Mouse (Mus musculus): ENCODE measurements around the gene Mlst8.
A peak's percentile ranks its signal among the peaks of the same experiment; 100 is the strongest.
"Not testable (repeated sequence)": the region's sequence is repeated elsewhere in the genome, so short reads cannot be mapped to it uniquely, and the experiment has no call there.

The Mlst8 gene

DNA sequence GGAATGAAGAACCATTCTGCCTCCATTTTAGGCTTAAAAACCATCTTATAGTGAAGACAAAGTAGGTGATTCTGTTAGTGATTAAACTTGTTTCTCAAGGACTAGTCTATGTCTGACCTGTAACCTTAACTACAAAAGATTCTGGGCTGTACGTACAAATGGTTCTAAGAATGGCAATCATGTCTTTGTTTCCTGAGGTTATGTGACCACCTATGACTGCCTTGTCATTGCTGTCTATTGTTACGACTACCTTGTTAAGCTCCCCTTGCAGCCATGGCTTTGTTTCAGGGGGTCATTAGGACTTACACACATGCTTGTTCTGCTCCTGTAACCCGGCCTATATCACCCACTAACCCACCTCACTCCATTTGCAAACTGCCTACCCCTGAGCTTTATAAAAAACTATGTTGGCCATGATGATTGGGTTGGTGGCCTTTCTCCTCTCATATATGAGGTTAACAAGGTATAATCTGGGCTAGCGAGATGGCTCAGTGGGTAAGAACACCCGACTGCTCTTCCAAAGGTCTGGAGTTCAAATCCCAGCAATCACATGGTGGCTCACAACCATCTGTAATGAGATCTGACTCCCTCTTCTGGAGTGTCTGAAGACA, 10.1 kb downstream of the Mlst8 start:
- DNase-seq (ENCODE audit: low spot score) = no peak

- DNase-seq (ENCODE audit: low spot score) = no peak
Observed at GRCm38 (mm10) chr17:24463374-24464133, 15.3 kb downstream of the Mlst8 start.

DNA sequence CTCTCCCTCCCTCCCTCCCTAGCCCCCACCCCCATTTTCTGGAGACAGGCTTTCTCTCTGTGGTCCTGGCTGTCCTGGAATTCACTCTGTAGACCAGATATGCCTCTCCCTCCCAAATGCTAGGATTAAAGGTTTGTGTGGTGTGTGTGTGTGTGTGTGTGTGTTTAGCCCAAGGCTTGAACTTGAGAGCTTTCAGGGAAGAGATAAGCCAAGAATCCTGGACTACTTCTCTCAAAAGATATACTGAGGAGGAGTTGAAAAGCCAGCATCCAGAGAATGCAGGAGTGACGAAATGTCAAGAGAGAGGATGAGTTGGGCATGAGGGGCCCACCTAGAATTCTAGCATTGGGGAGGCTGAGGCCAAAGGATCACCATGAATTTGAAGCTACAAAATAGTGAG, 15.9 kb downstream of the Mlst8 start:
- DNase-seq (ENCODE audit: low spot score) = no peak

- DNase-seq (ENCODE audit: low spot score) = no peak
Observed at GRCm38 (mm10) chr17:24461580-24461979, 17.3 kb downstream of the Mlst8 start.

DNA sequence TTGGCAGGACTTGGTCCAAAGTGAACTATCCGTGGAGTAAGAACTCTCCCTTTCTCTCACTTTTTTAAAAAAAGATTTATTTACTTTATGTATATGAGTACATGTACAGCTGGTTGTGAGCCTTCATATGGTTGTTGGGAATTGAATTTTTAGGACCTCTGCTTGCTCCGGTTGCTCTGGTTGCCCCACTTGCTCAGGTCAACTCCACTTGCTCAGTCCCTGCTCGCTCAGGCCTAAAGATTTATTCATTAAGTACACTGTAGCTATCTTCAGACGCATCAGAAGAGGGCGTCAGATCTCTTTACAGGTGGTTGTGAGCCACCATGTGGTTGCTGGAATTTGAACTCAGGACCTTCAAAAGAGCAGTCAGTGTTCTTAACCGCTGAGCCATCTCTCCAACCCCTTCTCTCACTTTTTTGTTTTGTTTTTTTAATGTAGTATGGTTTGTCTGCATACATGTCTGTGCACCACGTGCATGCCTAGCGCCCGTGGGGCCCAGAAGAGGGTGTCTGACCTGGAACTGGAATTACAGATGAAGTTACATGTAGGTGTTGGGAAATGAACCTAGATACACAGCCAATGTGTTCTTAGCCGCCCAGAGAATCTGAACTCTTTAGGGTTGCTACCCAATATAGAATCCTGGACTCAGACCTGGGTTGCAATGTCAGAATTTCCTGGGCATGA, 23.2 kb downstream of the Mlst8 start:
- not testable (repeated sequence) for DNase-seq (ENCODE audit: low spot score)

GRCm38 (mm10) chr17:24454756-24455522, 23.9 kb downstream of the Mlst8 start:
- peak; percentile 99 for DNase-seq (ENCODE audit: low spot score)

DNA sequence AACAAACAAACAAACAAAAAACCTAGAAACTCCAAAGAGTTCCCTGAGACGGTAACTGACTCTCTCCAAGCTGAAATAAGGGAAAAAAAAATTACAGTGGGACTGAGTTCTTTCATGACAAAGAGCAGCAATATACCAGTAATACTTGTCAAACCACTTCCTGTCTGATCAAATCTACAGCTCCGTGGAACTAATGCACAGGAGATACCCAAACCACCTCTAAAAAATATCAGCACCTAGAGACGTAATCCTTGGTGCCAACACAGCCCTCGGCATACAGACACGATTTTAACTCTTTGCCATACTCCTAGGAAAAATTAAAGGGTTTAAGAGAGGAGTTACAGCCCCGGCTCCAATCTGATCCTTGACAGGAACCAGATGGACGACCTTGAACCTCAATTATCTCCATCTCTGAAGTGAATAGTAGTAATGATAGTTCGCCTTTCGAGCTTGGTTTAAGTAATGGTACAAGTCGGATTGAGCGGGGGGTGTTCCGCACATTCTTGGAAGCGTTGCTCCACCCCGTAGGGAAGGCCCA, 24.6 kb downstream of the Mlst8 start:
- no peak for DNase-seq (ENCODE audit: low spot score)

GRCm38 (mm10) chr17:24453372-24453771, 25.5 kb downstream of the Mlst8 start:
- no peak for DNase-seq (ENCODE audit: low spot score)

GRCm38 (mm10) chr17:24451220-24451619, 27.7 kb downstream of the Mlst8 start:
- DNase-seq (ENCODE audit: low spot score) = no peak

- DNase-seq (ENCODE audit: low spot score) = no peak
Observed at GRCm38 (mm10) chr17:24449507-24449906, 29.4 kb downstream of the Mlst8 start.

DNA sequence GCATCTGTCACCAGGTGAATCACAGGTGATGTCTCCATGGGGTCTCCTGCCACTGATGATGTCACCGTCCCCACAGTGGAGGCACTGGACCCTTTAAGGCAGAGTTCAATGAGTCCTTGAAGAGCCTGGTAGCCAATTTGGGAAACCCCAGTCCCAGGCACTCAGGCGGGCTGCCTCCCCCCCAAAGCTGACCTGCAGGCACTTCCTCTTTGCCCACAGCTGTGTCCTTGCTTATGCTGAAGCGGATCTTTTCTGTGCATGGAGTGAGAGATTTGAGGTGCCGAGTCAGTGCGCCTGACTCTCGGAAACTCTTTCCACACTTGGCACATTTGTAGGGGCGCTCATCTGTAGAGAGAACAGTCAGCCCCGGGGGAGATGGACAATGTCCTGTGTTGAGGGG, 32.3 kb downstream of the Mlst8 start:
- DNase-seq (ENCODE audit: low spot score) = no peak

DNA sequence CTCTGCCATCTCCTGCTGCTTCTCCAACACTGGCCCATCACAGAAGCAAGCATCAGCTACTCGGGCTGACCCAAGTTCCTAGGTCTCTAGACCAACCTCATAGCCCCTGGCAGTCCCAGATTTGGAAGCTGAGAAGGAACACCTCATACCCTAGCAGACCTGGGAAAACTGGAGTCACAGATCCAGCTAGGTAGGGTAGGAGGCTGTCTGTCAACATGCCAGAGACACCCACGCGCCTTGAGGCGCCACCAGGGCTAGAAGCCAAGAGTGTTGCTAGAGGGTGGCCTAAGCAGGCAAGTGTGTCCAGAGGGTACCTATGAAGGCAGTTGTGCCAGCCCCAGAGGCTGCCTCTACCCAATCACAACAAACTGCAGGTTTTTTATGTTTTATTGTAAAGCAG, 35.5 kb downstream of the Mlst8 start:
- peak; percentile 48 for DNase-seq (ENCODE audit: low spot score)

DNA sequence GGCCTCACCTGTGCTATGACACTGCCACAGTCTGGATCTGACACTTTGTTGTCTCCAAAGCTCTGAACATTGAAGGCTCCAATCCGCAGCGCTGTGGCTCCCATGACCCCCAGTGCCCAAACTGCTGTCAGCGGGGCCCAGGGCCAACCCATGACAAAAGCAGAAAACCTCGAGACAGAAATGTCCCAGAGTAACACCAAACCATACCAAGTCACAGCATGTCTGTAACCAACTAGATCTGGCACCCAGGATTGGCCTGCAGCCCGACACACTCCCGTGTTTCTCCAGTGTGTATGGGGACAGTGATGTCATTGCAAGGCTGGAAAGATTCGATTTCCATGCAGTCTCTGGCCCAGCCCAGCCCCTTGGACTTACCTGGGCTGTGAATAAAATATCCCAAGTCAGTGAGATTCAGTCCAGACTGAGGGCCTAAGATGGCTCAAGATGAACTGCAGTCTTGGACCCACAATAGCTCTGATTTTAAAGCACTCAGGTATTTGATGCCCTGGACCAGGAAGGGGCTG, 36.2 kb downstream of the Mlst8 start, which contains the start of gene Dnase1l2:
Gene Dnase1l2, minus strand, starts transcription at position 474 of the 524 bp plus-strand sequence.
- DNase-seq (ENCODE audit: low spot score) = no peak

GRCm38 (mm10) chr17:24442107-24442506, 36.8 kb downstream of the Mlst8 start:
- no peak for DNase-seq (ENCODE audit: low spot score)

DNA sequence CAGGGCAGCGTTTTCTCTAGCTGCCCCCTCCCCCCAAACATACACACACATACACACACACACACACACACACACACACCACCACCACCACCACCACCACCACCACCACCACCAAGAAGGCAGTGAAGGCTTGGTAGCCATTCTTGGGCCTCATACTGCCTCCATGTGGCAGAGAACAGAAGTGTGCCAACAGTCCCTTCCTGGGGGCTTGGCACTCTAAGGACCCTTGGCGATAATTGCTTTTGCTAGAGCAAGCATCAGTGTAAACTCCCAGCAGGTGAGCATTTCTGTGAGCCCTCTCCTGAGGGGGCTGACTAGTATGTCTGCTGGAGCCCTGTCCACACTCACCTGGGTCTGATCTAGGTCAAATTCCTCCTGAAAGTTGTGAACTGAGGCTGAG, 37.7 kb downstream of the Mlst8 start:
- no peak for DNase-seq (ENCODE audit: low spot score)

GRCm38 (mm10) chr17:24440377-24440776, 38.5 kb downstream of the Mlst8 start:
- no peak for DNase-seq (ENCODE audit: low spot score)

GRCm38 (mm10) chr17:24437016-24437415, 41.9 kb downstream of the Mlst8 start:
- DNase-seq (ENCODE audit: low spot score) = peak; percentile 62

DNA sequence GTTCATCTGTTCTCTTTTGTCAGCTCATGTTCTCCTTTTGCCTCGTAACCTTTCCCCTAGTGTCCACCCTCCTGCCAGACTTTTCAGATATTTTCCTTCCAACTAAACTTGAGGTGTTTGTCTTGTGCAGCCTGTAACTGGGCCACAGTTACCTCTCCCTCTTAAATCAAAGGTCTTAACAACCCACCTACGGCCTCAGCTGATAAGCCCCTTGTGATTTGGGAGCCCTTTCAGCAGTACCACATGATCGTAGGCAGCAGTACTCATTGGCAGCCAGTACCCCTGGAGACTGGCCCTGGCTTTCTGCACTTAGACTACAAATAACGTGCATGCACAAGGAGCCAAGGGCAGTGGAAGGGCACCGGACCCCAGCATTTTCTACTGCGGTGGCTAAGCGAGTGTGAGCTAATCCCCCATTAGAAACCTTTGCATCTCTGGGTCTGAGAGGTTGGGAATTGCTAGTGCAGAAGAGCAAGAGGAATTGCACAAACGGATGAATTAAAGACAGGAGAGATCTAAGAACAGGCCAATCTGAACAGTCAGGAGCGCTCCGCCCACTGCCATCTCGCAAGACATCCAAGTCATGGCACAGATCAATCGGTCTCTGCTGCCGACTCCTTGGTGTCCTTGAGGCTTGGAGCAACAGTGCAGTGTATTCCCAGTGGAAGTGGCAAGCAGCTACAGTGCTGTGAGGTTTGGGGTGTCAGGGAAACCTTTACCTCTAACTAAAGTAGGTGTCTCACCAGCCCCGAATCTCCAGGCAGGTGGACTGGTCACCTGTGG, 49.5 kb downstream of the Mlst8 start:
- no peak for DNase-seq (ENCODE audit: low spot score)

GRCm38 (mm10) chr17:24427170-24427557, 51.7 kb downstream of the Mlst8 start:
- no peak for DNase-seq (ENCODE audit: low spot score)

GRCm38 (mm10) chr17:24426471-24427169, 52.3 kb downstream of the Mlst8 start, which contains the start of gene Eci1:
Gene Eci1, plus strand, starts transcription at chr17:24426641.
- DNase-seq (ENCODE audit: low spot score) = peak; percentile 92

Measured in layer of hippocampus, adult 11-12 months (tissue).